Mouse (Mus musculus) 3T3-L1 (cell line): ENCODE data around the gene Ccdc183.

Experiments used
- DNase-seq: peaks from one replicate; pipeline ENCODE4 v3.0.0-alpha.2; 2015; ENCODE audit warnings: low read depth, low spot score

The Ccdc183 gene

DNA sequence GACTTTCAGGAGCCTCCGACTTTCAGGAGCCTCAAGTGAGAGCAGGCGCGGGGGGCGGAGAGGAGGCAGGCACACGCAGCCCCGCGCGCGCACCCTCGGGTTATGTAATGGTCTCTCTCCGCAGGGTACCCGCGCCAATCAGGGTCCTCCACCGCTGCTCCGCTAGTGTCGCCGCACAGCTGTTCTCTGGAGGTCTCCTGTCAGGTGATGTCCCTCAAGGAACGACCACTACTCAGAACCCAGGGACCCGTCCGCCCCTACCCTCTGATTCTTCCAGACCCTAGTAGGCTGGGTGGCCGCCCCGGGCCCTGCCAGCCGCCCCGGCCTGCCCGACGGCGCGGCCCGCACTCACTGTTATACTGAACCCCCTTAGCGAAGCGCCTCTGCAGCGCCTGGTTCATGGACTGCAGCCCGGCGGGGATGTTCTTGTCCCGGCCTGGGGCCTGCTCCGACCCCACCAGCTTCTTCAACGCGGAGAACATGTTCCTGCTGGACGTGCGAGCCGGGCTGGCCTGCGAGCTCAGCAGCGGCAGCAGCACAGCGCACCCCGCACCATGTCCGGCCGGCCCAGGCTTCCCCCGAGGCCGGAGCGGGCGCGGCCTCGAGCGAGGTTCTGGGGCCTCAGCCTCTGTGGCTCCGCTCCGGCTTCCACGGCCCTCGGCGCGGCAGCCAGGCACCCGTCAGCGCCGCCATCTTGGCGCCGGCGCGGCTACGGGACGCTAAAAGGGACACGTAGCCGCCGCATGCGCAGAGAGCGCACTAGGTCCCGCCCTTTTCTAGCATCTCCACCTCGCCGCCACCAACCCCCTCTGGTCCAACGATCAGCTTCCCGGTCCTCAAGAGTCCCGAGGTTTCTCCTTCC, 9.5 kb downstream of the Ccdc183 start, which contains the start of gene Rabl6:
Gene Rabl6 (minus strand): TSS at position 761 of the 862 bp plus-strand sequence.
- DNase-seq, result peak; percentile 89

GRCm38 (mm10) chr2:25602526-25602925, 15.0 kb downstream of the Ccdc183 start:
- no peak for DNase-seq

DNA sequence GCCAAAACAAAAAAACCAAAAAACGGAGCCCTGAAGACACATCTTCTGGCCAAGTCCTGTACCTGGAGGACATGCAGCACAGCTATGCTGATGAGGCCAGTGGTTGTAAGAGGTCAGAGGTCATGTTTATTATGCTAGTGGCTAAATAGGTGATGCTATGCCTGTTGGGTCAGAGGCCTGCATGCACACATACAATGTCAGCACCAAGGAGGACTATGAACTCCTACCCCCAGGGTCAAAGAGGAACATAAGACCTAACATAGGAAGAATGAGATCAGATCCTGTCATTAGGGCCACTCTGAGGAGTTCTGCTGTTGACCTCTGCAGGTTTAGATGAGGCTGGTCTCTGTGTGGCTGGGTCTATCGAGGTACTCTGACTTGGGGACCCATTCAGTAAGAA, 17.4 kb downstream of the Ccdc183 start:
- DNase-seq, result no peak

GRCm38 (mm10) chr2:25598749-25599148, 18.7 kb downstream of the Ccdc183 start:
- DNase-seq, result peak; percentile 59

GRCm38 (mm10) chr2:25596765-25597510, 20.5 kb downstream of the Ccdc183 start:
- no peak for DNase-seq

- DNase-seq, result peak; percentile 41
Measured at GRCm38 (mm10) chr2:25591863-25592262, 25.6 kb downstream of the Ccdc183 start.

DNA sequence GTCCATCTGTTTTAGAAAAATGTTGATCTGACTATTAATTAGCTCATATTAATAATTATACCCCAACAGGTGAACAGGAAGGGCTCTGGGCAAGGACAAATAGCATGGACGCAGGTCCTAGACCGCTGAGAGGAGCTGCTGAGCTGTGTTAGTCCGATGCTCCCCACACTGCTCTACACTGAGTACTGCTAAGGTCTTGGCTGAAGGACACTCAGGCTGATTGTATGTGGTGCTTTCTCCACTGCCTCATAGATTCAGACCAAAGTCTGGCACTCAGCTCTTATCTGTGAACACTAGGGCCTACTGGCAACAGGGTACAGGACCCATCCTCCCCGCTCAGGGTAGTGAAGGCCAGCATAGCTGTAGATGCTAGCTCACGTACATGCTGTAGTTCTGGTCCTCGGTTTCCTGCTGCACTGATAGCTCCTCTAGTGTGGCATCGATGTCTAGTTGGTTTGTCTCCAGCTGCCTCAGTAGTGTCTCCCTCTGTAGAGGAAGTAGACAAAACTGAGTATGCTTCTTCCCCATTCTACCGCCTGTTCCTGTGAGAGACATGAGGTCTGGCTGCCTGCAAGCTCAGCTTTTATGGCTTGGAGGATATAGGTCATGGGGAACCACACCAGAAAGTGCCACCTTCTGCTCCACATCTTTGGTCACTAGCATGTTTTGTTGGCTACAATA, 29.1 kb downstream of the Ccdc183 start:
- no peak for DNase-seq

GRCm38 (mm10) chr2:25587290-25587689, 30.2 kb downstream of the Ccdc183 start:
- DNase-seq, result no peak

DNA sequence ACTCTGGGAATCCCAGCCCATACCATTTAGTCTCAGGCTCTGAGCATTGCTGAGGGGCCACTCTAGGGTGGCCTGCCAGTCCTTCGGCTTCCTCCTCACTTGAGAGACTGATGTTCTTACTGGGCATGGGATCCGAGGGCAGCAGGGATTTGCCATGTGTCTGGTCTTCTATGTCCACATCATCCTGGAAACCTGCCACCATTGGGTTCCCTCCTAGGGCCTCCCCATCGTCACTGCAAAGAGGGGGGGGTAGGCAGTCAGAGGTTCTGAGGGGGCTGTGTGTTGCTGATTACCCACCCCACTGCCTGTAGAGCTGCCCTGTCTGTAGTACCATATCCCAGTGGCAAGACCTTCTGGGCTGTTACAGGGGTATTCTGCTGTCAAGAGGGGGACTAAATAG, 31.9 kb downstream of the Ccdc183 start:
- DNase-seq, result no peak

- no peak for DNase-seq
Measured at GRCm38 (mm10) chr2:25584856-25585255, 32.6 kb downstream of the Ccdc183 start.

DNA sequence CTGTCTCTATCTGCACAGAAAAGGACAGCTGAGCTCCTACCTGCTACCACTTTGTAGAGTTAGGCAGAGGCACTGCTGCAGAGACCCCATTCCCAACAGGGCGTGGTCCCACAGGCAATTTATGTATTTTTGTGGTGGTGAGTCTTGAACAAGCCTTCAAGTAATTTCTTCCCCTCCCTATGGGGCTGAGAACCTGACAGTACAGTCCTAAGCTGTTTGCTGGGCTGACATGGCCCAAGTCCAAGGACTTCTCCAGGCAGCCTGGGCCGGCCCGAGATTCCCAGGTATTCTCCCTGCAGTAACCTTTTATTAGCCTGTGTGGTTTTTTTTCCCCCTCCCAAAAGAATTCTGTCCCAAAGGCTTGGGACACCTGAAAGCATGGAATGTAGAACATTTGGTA, 33.3 kb downstream of the Ccdc183 start:
- DNase-seq, result no peak

DNA sequence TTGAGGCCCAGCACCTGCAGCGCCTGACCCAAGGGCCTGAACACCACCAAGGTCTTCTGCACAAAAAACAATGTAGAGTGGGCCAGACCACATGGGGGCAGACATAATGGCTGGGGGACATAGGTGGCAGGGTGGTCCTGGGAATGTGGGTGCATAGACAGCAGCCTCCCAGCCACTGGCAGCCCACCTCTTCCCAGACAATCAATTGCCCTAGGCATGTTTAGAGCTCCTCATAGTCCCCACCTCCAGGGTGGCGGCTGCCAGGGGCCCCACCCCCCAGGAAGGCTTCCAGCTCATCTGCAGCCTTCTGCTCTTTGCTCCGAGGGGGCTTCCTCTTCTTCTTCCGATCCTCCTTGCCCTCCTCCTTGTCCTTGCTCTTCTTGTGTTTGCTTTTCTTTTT, 33.9 kb downstream of the Ccdc183 start:
- DNase-seq, result no peak

- no peak for DNase-seq
Measured at GRCm38 (mm10) chr2:25583120-25583481, 34.4 kb downstream of the Ccdc183 start.

- no peak for DNase-seq
Measured at GRCm38 (mm10) chr2:25582466-25583119, 34.9 kb downstream of the Ccdc183 start.

GRCm38 (mm10) chr2:25581901-25582301, 35.6 kb downstream of the Ccdc183 start:
- no peak for DNase-seq

- peak; percentile 78 for DNase-seq
Measured at GRCm38 (mm10) chr2:25581294-25581864, 36.1 kb downstream of the Ccdc183 start, which contains the start of gene Ajm1. Gene Ajm1 (minus strand): TSS chr2:25581757.

- DNase-seq, result no peak
Measured at GRCm38 (mm10) chr2:25580621-25581101, 36.8 kb downstream of the Ccdc183 start.

DNA sequence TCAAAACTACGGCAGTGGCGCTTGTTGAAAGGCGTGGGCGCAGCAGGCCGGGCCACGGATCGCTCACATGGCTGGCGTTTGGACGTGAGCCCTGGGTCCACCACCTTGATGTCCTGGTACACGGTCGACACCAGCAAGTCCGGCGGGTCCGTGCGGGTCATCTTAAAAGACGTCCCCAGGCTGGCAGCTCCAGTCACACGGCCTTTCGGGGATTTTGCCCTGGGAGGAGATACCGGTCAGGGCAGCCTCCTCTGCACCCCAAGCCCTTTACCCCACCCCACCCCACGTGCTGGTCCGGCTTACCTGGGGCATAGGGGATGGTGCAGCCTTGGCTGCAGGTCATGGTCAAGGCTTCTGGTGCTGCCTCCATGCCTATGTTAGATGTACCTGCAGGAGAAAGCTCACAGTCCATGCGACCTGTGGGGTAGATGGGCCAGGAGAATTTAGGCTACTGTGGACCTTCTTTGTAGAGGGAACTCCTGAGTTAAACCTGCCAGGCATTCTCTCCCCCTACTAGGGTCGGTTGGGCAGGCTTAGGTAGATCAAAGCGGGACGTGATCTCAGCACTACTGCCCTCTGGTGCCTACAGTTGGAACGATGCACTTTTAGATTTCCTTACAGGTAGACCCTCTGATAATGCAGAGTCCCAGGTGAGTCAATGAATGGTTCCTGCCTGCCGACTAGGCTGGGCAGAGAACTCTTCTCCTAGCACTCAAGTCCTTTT, 37.6 kb downstream of the Ccdc183 start:
- peak; percentile 22 for DNase-seq

- no peak for DNase-seq
Measured at GRCm38 (mm10) chr2:25578796-25579736, 38.4 kb downstream of the Ccdc183 start.
